Mouse (Mus musculus): ENCODE measurements around the gene C1qc. TPM values are rescaled to one million over a fixed set of nuclear protein-coding genes. Genes with fewer than 3 reads are reported as not detected.

C1qc gene
- polyA plus RNA-seq, 1 experiment from 2014 or later, result 21.3 TPM

DNA sequence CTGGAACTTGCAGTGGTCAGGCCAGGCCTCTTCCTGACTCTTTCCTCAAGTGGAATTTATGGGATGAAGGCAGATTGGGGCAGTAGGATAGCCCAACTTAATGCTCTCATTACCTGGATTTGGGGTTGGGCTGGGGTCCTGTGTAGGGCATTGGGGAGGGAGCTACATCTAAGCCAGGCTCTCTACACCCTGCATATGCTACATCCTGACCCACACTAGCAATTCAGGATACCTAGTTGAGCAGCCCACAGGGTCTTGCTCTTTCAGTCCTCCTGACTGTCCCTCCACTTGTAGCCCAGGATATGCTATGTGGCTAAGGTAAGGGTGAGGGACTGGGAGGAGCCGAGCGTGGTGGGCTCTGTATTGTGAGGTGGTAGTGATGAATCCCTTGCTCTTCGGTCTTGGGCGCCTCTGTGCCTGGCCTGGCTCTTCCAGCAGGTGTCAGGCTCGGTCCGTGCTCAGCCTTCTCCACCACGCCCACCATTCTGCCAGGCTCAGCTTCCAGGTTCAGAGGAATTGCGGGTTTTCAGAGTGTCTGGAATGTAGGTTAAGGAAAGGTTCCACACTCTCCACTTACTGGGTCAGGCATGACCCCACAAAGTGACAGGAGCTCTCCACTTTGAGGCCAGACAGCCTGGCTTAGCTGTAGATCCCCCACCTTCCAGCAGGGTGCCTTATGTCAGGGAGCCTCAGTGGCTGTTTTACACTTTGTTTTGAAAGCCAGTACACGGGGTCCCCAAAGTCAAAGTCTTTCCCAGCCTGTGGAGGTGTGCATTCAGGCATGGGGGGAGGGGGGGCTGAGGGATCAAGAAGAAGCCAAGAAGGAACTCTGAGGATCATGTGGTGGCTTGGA, 1.1 kb upstream of the C1qc start:
- H3K9ac ChIP-seq, result no peak overlapping the region
- H3K27ac ChIP-seq, result no peak overlapping the region
- H3K4me1 ChIP-seq, result peaks cover 13% of the 10 kb centered on the region; the same call in 1 of the 2 replicates
- no peak overlapping the region for H3K4me2 ChIP-seq
- H3K27me3 ChIP-seq, result peaks cover 63% of the 10 kb centered on the region
- no peaks in the 10 kb centered on the region for H3K36me3 ChIP-seq
- no peaks in the 10 kb centered on the region for H3K9me3 ChIP-seq (replicated peaks)
- no peak overlapping the region for H3K4me3 ChIP-seq (replicated peaks)
- 4% methylated on average over 9 of the region's 9 CpGs for WGBS
- 0 out of 2 replicates have a peak, but pooled peaks have one; percentile 34 for ATAC-seq (replicated peaks; ENCODE audit: low FRiP score)

DNA sequence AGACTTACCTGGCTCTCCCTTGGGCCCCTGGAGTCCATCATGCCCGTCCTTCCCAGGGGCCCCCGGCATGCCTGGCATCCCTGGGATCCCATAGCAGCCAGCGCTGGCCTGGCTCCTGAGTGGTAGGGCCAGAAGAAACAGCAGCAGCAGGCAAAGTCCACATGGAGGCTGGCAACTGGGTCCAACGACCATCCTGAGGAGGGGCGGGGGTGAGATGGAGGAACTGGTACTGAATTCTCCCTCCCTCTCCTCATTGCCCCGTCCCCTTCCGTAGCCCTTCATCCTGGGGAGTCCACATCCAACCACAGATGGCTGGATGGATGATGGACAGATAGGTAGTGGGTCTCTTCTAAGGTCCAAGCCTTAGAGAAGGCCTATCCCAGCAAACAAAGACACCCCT, 494 bp downstream of the C1qc start:
- no peak for ATAC-seq (replicated peaks; ENCODE audit: low FRiP score)
- no peaks in the 10 kb centered on the region for H3K36me3 ChIP-seq
- no peak overlapping the region for H3K9ac ChIP-seq
- no peaks in the 10 kb centered on the region for H3K9me3 ChIP-seq (replicated peaks)
- no peak overlapping the region for H3K27ac ChIP-seq
- H3K4me3 ChIP-seq (replicated peaks), result no peak overlapping the region
- no peak overlapping the region for H3K4me2 ChIP-seq
- H3K4me1 ChIP-seq, result peaks cover 9% of the 10 kb centered on the region; the same call in 1 of the 2 replicates
- WGBS, result 61% methylated on average over 7 of the region's 7 CpGs
- H3K27me3 ChIP-seq, result peaks cover 58% of the 10 kb centered on the region

DNA sequence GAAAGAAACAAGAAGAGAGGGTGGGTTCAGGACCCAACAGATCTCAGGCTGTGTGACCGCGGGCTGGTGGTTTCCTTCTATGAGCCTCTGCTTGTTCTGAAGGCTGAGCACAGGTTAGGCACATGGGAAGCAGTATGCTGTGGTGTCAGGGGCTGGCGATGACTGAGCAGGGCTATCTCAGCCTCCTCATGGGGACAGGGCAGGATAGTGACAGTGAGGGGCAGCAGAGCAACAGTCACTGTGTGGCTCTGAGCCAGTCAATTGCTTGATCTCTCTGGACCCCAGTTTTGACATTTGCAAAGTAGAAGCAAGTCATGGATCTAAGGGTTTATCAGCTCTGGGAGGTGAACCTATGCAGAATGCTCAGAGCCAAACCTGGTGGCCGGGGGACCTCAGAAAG, 1.8 kb downstream of the C1qc start:
- Histone ChIP-seq H3K4me3 (replicated peaks) (no peak overlapping the region), H3K9ac (no peak overlapping the region), H3K9me3 (replicated peaks) (no peaks in the 10 kb centered on the region), H3K27ac (no peak overlapping the region), H3K36me3 (no peaks in the 10 kb centered on the region), H3K4me1 (peaks cover 5% of the 10 kb centered on the region; the same call in 1 of the 2 replicates), H3K4me2 (no peak overlapping the region), H3K27me3 (peaks cover 46% of the 10 kb centered on the region)
- no peak for ATAC-seq (replicated peaks; ENCODE audit: low FRiP score)
- 91% methylated on average over 4 of the region's 4 CpGs for WGBS

DNA sequence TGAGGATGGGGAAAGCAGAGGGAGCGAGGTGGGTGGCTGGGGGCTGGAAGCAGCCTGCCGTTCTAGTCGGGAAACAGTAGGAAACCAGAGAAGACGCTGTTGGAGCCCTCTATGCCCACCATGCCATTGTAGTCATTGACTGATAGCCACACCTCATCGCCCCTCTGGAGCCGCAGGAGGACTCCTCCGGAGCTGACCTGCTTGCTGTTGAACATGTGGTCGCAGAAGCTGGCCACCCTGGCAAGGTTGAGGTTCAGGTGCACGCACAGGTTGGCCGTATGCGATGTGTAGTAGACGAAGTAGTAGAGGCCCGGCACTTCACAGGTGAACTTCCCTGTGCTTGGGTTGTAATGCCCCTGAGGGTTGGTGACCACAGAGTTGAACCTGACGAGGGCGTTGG, 2.9 kb downstream of the C1qc start:
- H3K27me3 ChIP-seq, result peaks cover 35% of the 10 kb centered on the region
- H3K36me3 ChIP-seq, result no peaks in the 10 kb centered on the region
- 80% methylated on average over 15 of the region's 15 CpGs for WGBS
- H3K9me3 ChIP-seq (replicated peaks), result no peaks in the 10 kb centered on the region
- H3K4me3 ChIP-seq (replicated peaks), result no peak overlapping the region
- ATAC-seq (replicated peaks; ENCODE audit: low FRiP score), result no peak
- no peak overlapping the region for H3K27ac ChIP-seq
- H3K4me2 ChIP-seq, result no peak overlapping the region
- no peaks in the 10 kb centered on the region for H3K4me1 ChIP-seq
- H3K9ac ChIP-seq, result no peak overlapping the region

DNA sequence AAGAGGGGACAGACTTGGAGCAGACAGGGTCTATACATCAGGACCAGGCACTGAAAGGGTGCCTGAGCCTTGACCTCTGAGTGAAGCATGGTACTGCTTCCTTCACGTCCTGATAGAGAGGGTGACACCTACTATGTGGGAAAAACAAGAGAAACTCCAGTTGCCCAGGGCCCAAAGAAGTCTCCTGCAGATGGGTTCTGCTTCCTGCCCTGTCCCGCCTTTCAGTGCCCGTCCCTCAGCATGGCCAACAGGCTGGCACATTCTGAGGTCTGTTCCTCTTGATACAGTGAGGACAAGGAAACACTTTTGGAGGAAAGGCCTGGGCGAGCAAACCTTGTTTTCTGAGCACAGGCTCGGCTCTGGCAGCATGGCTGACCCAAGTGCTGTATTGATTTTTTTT, 5.2 kb downstream of the C1qc start:
- Histone ChIP-seq H3K4me3 (replicated peaks) (no peak overlapping the region), H3K36me3 (no peaks in the 10 kb centered on the region), H3K4me2 (no peak overlapping the region), H3K4me1 (no peaks in the 10 kb centered on the region), H3K9ac (no peak overlapping the region), H3K27ac (no peak overlapping the region), H3K9me3 (replicated peaks) (no peaks in the 10 kb centered on the region), H3K27me3 (peaks cover 18% of the 10 kb centered on the region)
- no peak for ATAC-seq (replicated peaks; ENCODE audit: low FRiP score)
- WGBS, result 64% methylated on average over 5 of the region's 5 CpGs

DNA sequence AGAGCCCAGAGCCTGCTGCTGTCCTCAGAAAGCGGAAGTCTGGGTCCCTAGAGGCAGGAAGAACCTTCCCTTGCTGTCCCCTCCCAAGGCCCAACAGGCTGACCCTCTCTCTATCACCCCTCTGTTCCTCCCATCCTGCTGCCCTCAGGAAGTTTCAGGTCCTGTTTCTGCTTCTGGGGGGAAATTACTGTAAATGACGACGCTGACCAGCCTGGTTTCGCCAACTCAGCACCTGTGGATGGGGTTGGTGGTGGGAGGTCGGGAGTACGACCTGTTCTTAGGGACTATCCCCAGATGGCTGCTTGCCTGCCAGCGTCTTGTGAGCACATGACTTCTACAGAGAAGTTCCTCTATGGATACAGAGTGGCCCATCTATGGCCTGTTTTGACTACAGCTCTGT, 6.8 kb downstream of the C1qc start, which contains the start of gene C1qb:
C1qb (minus strand) TSS at position 87 of the 400 bp plus-strand sequence.
- Histone ChIP-seq H3K27me3 (peaks cover 5% of the 10 kb centered on the region), H3K4me3 (replicated peaks) (no peak within 1 kb of the TSS), H3K4me2 (no peak within 1 kb of the TSS), H3K36me3 (no peaks in the 10 kb centered on the region), H3K27ac (no peak within 1 kb of the TSS), H3K9ac (no peak within 1 kb of the TSS), H3K9me3 (replicated peaks) (no peaks in the 10 kb centered on the region), H3K4me1 (no peaks in the 10 kb centered on the region)
- no peak for ATAC-seq (replicated peaks; ENCODE audit: low FRiP score)
- 63% methylated on average over 7 of the region's 7 CpGs for WGBS

DNA sequence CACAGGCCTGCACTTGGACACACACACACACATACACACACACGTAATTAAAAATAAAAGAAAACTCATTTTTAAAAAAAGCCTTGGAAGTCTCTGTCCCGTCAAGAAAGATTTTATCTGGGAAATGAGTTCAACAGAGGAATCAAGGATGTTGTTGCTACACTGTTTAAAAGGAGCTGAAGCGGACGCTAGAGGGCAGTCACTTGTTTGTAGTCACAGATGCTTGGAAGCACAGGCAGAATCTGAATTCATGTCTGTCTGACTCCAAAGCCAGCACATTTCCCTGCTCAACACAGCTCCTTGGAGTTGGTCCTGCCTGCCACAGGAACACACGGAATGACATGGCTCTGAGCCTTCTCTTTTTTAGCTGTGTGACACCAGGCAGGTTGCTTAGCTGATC, 14.3 kb downstream of the C1qc start:
- Histone ChIP-seq H3K9ac (no peak overlapping the region), H3K4me3 (replicated peaks) (no peak overlapping the region), H3K36me3 (no peaks in the 10 kb centered on the region), H3K4me2 (no peak overlapping the region), H3K4me1 (no peaks in the 10 kb centered on the region), H3K9me3 (replicated peaks) (no peaks in the 10 kb centered on the region), H3K27me3 (0 out of 2 replicates have a peak, but pooled peaks cover 4% of the 10 kb centered on the region), H3K27ac (no peak overlapping the region)
- 32% methylated on average over 5 of the region's 5 CpGs for WGBS
- ATAC-seq (replicated peaks; ENCODE audit: low FRiP score), result no peak

DNA sequence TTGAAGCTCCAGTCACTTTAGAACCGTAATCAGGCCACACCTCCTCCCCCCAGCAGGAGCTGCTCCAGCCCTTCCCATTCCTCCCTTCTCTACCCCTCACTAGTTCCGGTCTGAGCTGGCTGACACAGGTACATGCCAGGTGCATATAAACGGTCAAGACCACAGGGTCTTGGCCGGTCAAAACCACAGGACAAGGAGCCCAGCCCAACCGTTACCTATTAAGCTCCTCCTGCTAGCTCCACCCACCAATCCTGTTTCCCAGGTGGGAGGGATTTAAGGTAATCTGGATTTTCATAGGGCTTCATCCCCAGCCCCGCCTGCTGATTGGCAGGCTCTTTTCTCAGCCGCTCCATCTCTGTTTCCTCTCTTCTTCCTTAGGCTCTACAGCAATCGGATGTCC, 14.7 kb downstream of the C1qc start:
- H3K27ac ChIP-seq, result no peak overlapping the region
- 0 out of 2 replicates have a peak, but pooled peaks have one; percentile 33 for ATAC-seq (replicated peaks; ENCODE audit: low FRiP score)
- no peaks in the 10 kb centered on the region for H3K36me3 ChIP-seq
- H3K27me3 ChIP-seq, result 0 out of 2 replicates have a peak, but pooled peaks cover 4% of the 10 kb centered on the region
- H3K4me3 ChIP-seq (replicated peaks), result no peak overlapping the region
- H3K9ac ChIP-seq, result no peak overlapping the region
- WGBS, result 56% methylated on average over 8 of the region's 8 CpGs
- no peaks in the 10 kb centered on the region for H3K4me1 ChIP-seq
- H3K4me2 ChIP-seq, result no peak overlapping the region
- H3K9me3 ChIP-seq (replicated peaks), result no peaks in the 10 kb centered on the region

DNA sequence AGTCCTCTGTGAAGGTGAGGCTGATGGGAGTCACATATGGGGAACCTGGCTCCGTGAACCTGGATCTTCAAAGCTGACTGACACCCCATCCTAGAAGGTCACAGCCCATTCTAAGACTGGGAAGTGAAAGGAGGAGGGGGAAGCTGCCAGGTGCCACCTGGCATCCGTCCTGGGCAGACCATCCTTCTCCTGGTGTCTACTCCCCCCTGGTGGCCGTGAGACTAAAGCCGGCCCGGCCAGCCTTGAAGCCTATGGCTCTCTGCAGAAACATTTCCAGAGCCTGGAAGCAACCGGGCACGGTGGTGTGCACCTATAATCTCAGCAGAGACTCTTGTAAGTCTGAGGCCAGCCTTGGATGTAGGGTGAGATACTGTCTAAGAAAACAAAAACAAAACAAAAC, 15.9 kb downstream of the C1qc start:
- ATAC-seq (replicated peaks; ENCODE audit: low FRiP score), result 0 out of 2 replicates have a peak, but pooled peaks have one; percentile 36
- no peaks in the 10 kb centered on the region for H3K36me3 ChIP-seq
- no peaks in the 10 kb centered on the region for H3K9me3 ChIP-seq (replicated peaks)
- WGBS, result 15% methylated on average over 7 of the region's 7 CpGs
- H3K27me3 ChIP-seq, result 0 out of 2 replicates have a peak, but pooled peaks cover 4% of the 10 kb centered on the region
- H3K9ac ChIP-seq, result no peak overlapping the region
- no peaks in the 10 kb centered on the region for H3K4me1 ChIP-seq
- no peak overlapping the region for H3K4me3 ChIP-seq (replicated peaks)
- H3K27ac ChIP-seq, result no peak overlapping the region
- no peak overlapping the region for H3K4me2 ChIP-seq

DNA sequence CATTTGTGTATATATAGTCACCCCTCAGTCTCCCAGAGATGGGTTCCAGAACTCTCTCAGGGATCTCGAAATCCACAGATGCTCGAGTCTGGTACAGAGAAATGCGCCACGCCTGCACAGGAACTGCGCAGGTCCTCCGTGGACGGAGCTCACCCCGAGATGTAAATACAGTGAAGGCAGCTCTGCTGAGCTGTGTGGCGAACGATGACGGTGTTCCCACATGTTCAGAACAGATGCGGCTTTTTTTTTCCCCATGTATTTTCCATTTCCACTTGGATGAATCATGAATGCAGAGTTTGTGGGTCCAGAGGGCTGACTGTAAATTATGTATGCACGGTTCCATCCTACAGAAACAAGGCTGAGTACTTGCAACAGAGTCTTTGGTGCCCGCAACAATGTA, 17.9 kb downstream of the C1qc start:
- Histone ChIP-seq H3K27ac (no peak overlapping the region), H3K9ac (no peak overlapping the region), H3K9me3 (replicated peaks) (no peaks in the 10 kb centered on the region), H3K4me1 (no peaks in the 10 kb centered on the region), H3K36me3 (no peaks in the 10 kb centered on the region), H3K4me3 (replicated peaks) (no peak overlapping the region), H3K4me2 (no peak overlapping the region), H3K27me3 (0 out of 2 replicates have a peak, but pooled peaks cover 4% of the 10 kb centered on the region)
- no peak for ATAC-seq (replicated peaks; ENCODE audit: low FRiP score)
- WGBS, result 87% methylated on average over 14 of the region's 14 CpGs

DNA sequence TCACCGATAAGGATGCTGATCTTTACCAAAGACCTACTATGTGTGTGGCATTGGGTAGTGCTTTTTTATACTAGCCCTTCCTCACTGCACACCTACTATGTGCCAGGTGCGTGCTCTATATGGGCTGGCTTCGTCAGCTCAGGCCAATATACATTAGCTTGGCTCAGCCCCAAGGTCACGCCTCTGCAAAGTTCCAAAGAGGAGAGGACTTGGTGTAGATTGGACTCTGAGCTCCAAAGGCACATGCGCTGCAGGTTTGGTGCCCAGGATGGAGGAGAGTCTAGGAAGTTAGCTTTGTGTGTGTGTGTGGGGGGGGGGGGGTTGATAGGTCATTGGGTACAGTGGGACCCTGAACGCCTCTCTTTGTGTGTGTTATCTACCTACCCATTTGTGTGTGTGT, 24.5 kb downstream of the C1qc start:
- Histone ChIP-seq H3K4me3 (replicated peaks) (no peak overlapping the region), H3K36me3 (no peaks in the 10 kb centered on the region), H3K4me2 (no peak overlapping the region), H3K4me1 (peaks cover 19% of the 10 kb centered on the region), H3K27me3 (peaks cover 7% of the 10 kb centered on the region; the same call in 1 of the 2 replicates), H3K9me3 (replicated peaks) (no peaks in the 10 kb centered on the region), H3K27ac (no peak overlapping the region), H3K9ac (no peak overlapping the region)
- no peak for ATAC-seq (replicated peaks; ENCODE audit: low FRiP score)
- WGBS, result 81% methylated on average over 6 of the region's 6 CpGs

DNA sequence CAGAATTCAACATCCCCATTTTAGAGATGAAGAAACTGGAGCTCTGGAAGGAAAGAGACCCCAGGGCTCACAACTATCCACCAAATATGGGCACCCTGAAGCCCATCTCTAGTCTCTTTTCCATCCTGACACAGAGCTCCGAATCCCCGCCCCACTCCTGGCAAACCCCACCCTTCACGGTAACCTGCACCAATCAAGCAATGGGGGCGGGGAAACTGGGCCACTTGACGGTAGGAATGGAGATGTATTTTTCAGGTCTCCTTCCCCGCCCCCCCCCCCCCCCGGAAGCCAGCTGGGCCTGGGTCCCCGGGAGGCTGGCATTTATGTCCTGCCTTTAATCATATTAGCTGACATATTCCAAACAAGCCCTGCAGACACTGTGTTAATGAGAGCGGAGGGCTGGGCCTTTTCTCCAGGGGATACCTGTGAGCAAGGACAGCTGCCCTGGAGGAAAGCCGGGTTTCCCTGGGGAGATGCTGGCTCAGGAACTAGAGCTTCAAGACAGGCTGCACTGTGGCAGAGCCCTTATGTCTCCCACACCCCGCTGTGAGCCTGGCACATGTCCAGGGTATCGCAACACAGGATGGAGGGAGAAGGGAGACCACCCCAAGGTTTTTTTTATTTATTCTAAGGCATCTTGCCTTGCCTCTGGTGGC, 25.0 kb downstream of the C1qc start:
- WGBS, result 14% methylated on average over 11 of the region's 12 CpGs
- peak; percentile 18; the same call in 1 of the 2 replicates for ATAC-seq (replicated peaks; ENCODE audit: low FRiP score)
- peaks cover 11% of the 10 kb centered on the region; the same call in 1 of the 2 replicates for H3K27me3 ChIP-seq
- no peak overlapping the region for H3K4me3 ChIP-seq (replicated peaks)
- no peaks in the 10 kb centered on the region for H3K9me3 ChIP-seq (replicated peaks)
- H3K36me3 ChIP-seq, result no peaks in the 10 kb centered on the region
- no peak overlapping the region for H3K9ac ChIP-seq
- H3K27ac ChIP-seq, result no peak overlapping the region
- peaks cover 24% of the 10 kb centered on the region for H3K4me1 ChIP-seq
- H3K4me2 ChIP-seq, result no peak overlapping the region

Data from kidney, embryonic 15.5 days (tissue).